Mouse (Mus musculus): ENCODE measurements around the gene Armh3.

Gene Armh3

GRCm38 (mm10) chr19:45903861-45904260 is 94.4 kb downstream of the Armh3 start:
- DNase-seq, result no peak

- no peak for DNase-seq
Measured at GRCm38 (mm10) chr19:45902390-45903035, 95.8 kb downstream of the Armh3 start.

GRCm38 (mm10) chr19:45900836-45901235 is 97.5 kb downstream of the Armh3 start:
- no peak for DNase-seq

GRCm38 (mm10) chr19:45895726-45896125 is 102.6 kb downstream of the Armh3 start:
- DNase-seq, result no peak

- no peak for DNase-seq
Measured at GRCm38 (mm10) chr19:45882056-45882455, 116.2 kb downstream of the Armh3 start.

- no peak for DNase-seq
Measured at GRCm38 (mm10) chr19:45873320-45873719, 125.0 kb downstream of the Armh3 start.

- DNase-seq, result no peak
Measured at GRCm38 (mm10) chr19:45855284-45855920, 142.9 kb downstream of the Armh3 start.

- DNase-seq, result no peak
Measured at GRCm38 (mm10) chr19:45854521-45854920, 143.8 kb downstream of the Armh3 start.

- DNase-seq, result no peak
Measured at GRCm38 (mm10) chr19:45847733-45848093, 150.6 kb downstream of the Armh3 start.

GRCm38 (mm10) chr19:45847016-45847732 is 151.1 kb downstream of the Armh3 start:
- DNase-seq, result peak; percentile 30

- DNase-seq, result no peak
Measured at GRCm38 (mm10) chr19:45844209-45844608, 154.1 kb downstream of the Armh3 start.

- no peak for DNase-seq
Measured at GRCm38 (mm10) chr19:45843424-45843823, 154.9 kb downstream of the Armh3 start.

- DNase-seq, result no peak
Measured at GRCm38 (mm10) chr19:45837050-45837994, 161.0 kb downstream of the Armh3 start.

GRCm38 (mm10) chr19:45835490-45835889 is 162.8 kb downstream of the Armh3 start:
- no peak for DNase-seq

- no peak for DNase-seq
Measured at GRCm38 (mm10) chr19:45833665-45834064, 164.6 kb downstream of the Armh3 start.

GRCm38 (mm10) chr19:45830679-45831078 is 167.6 kb downstream of the Armh3 start:
- no peak for DNase-seq

GRCm38 (mm10) chr19:45827736-45828135 is 170.6 kb downstream of the Armh3 start:
- no peak for DNase-seq

GRCm38 (mm10) chr19:45827125-45827524 is 171.2 kb downstream of the Armh3 start:
- no peak for DNase-seq

GRCm38 (mm10) chr19:45826146-45826545 is 172.1 kb downstream of the Armh3 start:
- no peak for DNase-seq

- DNase-seq, result no peak
Measured at GRCm38 (mm10) chr19:45821832-45822231, 176.5 kb downstream of the Armh3 start.

GRCm38 (mm10) chr19:45817816-45818490 is 180.3 kb downstream of the Armh3 start:
- DNase-seq, result no peak

GRCm38 (mm10) chr19:45816727-45817126 is 181.6 kb downstream of the Armh3 start:
- DNase-seq, result no peak
